Mouse (Mus musculus): Measurements from ENCODE around the gene Fxr2.

Fxr2 gene

DNA sequence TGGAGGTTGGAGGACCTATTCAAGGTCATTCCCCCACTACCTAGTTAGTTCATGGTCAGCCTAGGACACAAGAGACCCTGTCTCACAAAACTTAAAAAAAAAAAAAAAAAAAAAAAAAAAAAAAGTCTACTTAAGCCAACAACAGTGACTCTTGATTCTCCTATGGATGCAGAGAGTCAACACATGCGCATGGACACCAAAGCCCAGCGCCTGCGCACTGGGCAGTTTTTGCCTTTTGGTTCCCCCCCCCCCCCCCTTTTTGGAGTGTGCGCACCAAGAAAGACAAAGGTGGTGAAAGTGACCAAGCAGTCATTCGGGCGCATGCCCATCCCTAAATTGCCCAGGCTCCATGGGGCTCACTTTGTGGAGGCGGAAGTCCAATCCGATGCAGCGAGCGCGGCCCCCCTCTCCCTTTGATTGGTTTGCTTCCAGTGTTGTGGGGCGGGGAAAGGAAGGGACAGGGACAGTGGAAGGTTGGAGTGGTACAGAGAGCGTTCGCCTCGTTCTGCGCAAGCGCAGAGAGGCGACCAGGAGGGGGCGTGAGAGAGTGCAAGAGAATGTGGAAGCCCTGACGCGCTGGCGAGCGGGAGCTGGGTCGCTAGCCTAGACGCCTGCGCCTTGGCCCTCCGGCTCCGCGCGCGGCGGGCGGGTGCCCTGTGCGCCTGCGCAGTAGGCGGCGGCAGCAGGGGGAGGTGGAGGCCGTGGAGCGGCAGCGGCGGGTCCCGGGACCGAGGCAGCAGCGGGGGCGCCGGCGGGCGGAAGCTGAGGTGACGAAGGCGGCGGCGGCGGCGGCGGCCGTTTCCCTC is at the start of gene Fxr2:
Gene Fxr2 (plus strand): TSS at position 707 of the 806 bp plus-strand sequence.
- peak; percentile 100 for DNase-seq (ENCODE audit: low read depth, low spot score)

DNA sequence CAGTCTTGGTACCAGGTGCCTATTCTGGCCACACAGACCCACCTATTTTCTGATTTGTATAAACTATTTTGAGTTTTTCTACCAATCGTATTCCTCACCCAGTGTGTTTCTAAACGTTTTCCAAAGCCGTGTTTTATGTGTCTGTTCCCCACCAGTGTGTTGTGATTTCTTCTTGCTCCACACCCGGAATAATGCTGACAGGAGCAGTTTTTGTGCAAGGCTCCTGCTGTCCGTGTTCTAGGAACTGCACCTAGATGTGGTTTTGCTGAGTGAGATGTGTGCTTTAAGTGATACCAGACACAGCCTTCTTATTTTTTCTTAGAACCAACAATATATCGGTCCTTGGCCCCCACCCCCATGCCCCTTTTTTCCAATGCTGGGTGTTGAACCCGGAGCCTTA is 48.8 kb upstream of the Fxr2 start:
- DNase-seq (ENCODE audit: low read depth, low spot score): no peak

DNA sequence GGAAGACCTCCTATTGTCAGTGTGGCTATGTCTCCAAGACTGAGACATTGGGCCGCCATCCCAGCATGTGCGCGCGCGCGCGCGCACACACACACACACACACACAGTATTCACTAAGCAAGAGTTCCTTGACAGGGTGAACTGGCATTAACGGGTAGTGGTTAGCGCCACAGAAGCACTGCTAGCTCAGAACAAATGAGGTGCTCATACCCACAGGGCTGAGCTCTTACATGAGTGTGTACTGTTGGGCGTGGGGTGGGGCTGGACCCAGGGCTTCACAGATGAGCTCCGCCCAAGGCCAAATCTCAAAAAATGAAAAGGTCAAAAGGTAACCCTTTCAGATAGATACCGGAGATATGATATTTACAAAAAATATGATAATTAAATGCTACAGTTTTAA is 47.9 kb upstream of the Fxr2 start:
- DNase-seq (ENCODE audit: low read depth, low spot score): peak; percentile 70

DNA sequence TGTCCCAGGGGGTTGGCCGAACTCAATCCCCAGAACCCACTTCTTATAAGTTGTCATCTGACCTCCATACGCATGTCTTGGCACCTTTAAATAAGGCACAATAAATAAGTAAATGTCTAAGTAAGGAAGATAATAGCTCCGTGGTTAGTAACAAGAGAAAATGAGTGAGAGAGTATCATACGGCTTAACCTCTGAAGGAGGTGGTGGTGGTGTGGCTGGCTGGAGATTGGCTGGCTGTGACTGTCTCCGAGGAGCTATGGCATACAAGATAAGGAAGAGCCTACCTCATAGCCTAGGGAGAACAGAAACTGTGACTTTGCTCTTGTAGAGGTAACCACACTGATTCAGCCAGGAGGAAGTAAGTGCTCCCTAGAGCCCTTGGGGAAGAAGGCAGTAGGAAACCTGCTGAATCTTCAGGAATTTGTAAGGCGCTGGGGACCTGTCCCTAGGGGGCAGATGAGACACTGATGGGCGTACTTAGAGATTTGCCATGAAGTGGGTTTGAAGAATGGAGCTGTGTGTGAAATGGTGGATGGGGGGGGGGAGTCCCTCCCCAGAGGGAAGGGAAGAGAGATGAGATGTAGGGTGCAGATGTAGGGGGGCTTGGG is 47.0 kb upstream of the Fxr2 start:
- DNase-seq (ENCODE audit: low read depth, low spot score): peak; percentile 69

DNA sequence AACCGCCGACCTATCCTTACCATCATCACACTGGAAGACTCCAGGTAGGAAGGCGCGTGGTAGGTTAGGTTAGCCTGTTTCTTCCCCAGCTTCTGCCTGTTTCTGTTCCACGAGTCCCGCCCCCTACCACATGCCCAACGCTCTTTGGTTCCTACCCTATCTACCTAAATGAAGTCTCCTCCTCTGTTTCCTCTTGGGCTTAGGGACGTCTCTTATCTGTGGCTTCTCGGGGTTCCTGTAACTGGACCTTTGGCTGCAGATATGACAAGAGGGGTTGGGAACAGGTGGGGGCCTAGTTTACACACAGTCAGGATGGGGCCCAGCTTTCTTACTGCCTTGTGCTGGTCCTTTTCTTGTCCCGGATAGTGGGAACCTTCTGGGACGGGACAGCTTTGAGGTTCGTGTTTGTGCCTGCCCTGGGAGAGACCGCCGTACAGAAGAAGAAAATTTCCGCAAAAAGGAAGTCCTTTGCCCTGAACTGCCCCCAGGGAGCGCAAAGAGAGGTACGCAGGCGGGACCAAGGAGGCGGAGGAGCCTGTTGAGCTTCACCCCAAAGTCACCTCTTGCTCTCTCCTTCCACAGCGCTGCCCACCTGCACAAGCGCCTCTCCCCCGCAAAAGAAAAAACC is 43.5 kb upstream of the Fxr2 start:
- DNase-seq (ENCODE audit: low read depth, low spot score): no peak

DNA sequence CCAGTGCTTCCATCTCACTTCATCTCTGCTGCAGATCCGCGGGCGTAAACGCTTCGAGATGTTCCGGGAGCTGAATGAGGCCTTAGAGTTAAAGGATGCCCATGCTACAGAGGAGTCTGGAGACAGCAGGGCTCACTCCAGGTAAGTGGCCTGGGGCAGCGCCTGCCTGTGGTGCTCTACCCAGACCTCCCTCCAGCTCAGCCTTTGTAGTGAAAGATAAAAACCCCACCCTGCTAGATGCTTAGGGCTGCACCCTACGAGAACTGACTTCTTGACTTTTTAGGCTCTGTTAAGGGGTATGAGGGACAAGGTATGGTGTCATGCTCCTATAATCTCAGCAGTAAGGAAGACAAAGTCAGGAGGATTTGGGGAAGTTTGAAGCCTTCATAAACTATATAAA is 42.2 kb upstream of the Fxr2 start:
- no peak for DNase-seq (ENCODE audit: low read depth, low spot score)

DNA sequence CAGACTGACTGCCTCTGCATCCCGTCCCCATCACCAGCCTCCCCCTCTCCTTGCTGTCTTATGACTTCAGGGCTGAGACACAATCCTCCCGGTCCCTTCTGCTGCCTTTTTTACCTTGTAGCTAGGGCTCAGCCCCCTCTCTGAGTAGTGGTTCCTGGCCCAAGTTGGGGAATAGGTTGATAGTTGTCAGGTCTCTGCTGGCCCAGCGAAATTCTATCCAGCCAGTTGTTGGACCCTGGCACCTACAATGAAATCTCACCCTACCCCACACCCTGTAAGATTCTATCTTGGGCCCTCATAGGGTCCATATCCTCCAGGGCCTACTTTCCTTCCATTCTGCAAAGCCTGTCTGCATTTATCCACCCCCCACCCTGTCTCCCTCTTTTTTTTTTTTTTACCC is 41.4 kb upstream of the Fxr2 start:
- DNase-seq (ENCODE audit: low read depth, low spot score): no peak

DNA sequence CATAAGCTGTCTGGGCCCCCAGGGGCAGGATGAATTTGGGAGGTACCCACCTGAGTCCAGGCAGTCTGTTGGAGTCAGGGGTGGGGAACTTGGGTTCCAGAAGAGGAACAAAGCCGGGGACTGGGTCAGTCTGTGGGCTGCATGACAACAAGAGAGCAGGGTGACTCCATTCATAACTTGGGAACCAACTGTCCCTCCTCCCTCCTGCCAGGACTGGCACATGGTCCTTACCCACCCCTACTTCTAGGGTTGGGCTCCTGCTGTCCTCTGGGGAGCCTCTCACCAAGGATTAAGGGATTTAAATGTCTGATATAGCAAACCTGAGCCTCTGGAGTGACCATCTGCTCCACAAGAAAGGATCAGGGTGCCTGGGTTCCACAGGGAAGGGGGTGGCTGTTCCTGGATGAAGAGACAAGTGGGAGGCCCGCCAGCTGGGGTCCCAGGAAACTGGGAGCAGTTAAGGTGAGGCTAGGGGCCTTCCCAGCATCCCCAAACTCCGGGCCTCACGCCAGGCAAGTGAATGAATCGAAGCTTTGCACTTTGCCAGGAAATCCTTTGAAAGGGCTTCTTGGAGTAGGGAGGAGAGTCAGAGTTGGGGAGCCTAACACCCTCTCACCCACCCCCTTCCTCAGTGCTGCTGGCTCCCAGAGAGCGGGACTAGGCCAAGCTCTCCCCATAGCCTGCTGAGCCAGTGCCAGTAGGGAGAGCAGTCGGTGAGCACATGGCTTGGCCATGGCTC is 40.7 kb upstream of the Fxr2 start:
- DNase-seq (ENCODE audit: low read depth, low spot score): no peak

DNA sequence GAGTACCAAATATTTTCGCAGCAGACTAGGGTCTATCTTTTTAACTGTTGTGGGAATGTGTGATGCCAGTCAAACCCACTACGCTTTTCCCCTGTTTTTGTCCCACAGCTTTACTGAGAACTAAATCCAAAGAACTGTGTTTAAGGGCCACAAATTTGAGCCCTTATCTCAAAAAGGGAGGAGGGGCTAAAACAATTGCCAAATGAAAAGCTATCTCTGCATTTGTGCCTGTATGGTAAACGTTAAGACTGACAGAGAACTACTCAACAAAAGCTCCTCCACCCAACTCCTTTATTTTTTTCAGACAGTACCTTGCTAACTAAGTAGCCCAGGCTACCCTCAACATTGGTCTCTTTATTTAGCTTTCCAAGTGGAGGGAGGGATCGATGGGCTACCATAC is 40.0 kb upstream of the Fxr2 start:
- no peak for DNase-seq (ENCODE audit: low read depth, low spot score)

DNA sequence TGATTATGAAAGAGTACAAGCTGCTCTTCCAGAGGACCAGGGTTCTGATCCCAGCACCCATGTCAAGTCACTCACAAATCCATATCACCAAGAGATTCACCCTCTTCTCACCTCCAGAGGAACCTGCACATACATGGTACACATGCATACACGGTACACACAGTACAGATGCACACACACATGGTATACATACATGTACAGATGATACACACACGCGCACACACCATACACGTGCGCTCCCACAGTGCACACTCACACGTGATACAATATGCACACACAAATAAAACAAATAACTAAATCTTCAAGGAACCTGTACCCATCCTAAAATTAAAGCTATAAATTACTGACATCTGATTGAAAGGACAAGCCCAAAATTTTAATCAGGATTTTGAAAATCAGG is 37.9 kb upstream of the Fxr2 start:
- DNase-seq (ENCODE audit: low read depth, low spot score): no peak

DNA sequence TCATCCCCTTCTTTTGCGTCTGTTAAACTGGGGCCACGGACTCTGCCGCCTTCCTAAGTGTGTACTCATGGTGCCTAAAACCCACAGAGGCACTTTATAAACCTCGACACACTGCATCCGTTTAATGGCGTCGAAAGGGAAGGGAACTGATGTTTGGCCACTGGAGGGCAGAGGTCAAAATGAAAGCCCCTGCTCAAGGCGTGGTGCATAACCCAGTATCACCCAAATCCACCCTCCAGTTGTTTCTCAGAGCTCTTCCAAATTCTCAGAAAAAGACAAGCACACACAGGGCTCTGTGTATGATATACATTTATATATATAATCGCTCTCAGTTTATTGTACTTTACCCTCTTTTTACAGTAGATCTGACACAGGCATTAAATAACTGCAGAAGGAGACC is 33.4 kb upstream of the Fxr2 start:
- no peak for DNase-seq (ENCODE audit: low read depth, low spot score)

DNA sequence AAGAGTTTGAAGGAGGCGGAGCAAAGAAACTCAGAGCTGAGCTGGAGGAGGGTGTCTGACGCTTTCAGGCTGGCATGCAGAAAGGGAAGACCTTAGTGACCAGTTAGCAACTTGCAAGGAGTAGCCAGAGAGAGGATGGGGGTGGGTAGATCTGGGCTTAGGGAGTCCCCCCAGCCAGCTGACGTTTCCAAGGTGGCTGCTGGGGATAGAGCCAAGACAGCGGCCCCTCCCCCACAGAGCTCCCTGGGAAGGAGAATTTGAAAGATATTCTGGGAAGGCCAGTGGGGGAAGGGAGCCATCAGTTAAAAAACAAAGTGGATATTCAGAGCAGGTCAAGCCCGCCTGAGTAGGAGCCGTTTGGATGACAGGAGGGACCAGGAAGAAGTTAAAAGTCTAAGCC is 32.7 kb upstream of the Fxr2 start:
- DNase-seq (ENCODE audit: low read depth, low spot score): peak; percentile 71

DNA sequence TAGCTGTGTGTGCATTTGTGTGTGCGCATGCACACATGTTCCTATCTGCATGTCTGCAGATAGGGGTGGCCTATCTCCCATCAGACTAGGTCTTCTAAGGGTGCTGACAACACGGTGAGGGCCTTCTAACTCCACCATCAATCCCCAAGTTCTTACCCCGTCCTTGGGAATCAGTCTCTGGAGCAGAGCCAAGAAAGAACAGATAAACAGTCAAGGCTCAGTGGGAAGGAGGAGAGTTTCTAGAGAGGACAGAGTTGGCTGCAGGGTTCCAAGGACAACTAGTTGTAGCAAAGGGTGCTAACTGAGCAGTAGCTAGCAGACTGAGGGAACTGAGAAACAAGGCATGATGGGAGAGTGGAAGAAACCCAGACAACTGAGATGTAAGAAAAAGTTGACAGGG is 31.0 kb upstream of the Fxr2 start:
- DNase-seq (ENCODE audit: low read depth, low spot score): no peak

DNA sequence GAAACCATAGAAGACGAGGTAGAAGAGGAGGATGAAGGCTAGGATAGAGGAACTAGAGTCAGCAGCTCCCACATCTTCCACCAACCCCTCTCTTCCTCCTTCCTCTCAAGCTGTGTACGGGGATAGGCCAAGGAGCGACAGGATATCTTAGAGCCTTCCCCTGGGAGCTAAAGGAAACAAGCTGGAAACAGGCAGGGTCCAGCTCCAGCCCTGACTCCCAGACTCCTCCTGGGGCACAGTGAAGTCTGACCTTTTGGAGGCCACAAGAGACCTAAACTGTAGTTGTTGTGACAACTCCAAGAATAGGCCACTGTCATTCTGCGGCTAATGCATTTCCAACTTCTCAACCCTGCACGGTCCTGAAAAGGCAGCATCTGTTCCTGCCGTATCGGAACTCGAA is 29.3 kb upstream of the Fxr2 start:
- no peak for DNase-seq (ENCODE audit: low read depth, low spot score)

DNA sequence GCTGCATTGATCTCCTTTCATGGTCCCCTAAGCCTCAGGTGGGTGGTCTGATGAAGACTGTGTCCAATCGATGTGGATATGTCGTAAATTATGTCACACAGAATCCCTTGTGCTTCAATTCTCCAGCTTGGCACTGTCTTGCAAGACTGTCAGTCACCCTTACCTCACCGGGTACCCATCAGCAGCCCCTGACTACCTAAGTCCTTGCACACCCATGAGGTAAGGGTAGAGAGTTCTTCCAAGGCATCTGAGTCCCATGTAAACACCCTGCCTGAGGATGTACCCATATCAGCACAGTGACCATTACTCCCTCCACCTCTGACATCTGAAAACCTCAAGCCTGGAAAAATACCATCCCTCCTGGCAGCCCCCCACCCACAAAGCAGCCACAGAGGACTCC is 28.4 kb upstream of the Fxr2 start:
- no peak for DNase-seq (ENCODE audit: low read depth, low spot score)

DNA sequence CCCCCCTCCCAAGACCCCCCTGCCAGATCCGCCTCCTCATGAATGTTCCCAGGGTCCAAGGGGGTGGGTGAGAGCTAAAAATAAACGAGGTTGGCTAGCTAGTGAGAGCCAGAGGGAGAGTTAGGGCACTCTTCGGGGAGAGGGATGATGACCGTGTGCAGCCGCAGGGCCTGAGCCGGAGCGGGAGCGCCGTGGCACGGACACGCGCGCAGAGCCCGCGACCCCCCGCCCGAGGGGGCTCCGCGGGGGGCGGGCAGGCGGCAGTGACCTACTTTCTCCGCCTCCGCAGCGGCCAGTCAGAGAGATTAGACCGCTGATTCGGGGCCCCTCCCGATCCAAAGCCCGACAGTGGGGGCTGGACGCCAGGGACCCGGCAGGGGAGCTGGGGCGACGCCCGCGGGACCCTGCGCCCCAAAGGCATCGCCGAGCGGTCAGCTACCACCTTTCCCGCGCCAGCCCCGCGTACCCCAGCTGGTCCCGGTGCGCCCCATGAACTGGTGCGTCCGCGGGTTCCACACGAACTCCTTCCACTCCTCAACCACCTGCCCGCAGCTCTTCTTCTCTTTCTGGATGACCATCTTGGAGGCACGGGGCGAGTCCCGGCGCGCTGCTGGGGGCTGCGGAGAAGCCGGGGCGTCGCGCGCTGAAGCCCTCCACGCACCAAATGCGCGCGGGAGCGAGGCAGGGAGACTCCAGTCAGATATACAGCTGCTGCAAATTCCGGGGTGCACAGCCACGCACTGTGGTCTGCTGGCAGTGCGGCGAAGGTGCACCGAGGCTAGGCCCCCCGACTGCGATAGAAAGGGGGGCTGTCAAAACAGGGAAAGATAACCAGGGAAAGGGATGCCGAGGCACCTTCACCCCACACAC is 27.8 kb upstream of the Fxr2 start:
- peak; percentile 26 for DNase-seq (ENCODE audit: low read depth, low spot score)

DNA sequence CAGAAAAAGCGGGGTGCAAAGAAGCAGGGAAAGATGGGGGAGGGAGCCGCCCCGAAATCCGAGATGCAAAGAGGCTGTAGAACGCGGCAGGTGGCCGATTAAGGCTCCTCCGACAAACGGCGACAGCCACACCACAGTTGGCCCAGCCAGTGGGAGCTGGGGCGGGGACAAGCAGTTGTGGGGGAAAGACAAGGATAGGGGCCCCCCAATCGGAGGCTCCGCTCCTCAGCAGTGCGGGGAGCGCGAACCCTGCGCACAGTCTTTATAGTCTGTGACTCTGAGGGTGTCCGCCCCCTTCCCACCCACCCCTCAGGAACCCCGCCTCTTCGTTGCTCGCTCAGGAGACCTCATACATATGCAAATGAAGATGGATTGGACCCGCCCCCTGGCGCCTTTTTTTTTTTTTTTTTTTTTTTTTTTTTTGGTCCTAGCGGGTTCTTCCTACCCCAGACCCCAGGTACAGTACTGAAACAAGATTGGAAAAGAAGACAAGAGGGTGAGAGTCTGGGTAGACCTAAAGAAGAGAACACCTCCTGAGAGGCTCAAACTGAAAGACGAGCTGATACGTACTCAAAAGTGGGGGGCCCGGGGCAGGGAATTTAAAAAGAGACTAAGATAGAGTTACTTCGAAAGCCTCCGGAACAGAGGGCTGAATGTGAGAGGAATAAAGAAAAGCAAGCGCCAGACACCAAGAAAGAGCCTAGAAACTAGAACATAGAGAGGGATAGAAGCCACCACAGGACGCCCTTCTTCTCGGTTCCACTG is 26.9 kb upstream of the Fxr2 start, which contains the start of gene Atp1b2:
Gene Atp1b2 (minus strand): TSS at position 217 of the 765 bp plus-strand sequence.
- peak; percentile 92 for DNase-seq (ENCODE audit: low read depth, low spot score)

DNA sequence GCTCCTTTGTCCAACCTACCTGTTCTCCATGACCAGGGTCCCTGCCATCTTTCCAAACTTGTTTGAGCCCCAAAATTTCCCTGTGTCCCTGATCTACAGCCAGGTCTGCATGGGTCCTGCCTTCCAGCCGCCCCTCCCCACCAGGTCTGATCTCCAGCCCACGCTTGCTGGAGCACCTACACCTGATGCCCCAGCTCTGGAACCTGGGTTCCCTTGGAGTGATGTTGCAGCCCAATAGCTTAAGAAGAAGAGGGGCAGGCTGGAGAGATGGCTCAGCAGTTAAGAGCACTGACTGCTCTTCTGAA is 26.3 kb upstream of the Fxr2 start:
- DNase-seq (ENCODE audit: low read depth, low spot score): no peak

DNA sequence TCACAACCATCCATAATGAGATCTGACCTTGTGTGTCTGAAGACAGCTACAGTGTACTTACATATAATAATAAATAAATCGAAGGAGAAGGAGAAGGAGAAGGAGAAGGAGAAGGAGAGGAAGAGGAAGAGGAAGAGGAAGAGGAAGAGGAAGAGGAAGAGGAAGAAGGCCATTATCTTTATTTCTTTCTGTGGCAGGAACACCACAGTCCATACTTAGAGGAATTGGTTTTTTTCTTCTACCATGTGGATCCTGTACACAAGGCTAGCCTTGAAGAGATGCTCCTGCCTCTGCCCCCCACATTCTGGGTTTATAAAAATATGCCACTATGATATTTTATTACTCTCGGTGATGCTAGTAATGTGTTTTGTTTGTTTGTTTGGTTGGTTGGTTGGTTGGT is 26.0 kb upstream of the Fxr2 start:
- no peak for DNase-seq (ENCODE audit: low read depth, low spot score)

DNA sequence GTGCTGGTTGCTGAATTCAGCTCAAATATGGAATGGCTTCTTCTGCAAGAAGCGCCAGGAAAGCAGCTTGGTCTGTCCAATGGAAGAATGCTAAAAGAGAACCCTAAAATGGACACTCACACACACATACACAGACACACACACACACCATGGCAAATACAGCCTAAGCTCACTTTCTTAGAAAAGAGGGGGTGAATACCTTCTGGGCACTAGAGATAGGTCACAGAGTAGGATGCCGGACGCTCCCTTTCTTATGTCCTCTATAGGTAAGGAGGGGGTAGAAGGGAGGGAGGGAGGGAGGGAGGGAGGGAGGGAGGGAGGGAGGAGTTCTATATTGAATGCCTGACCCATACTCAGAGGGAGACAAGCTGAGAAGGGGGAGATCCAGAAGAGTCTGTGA is 24.3 kb upstream of the Fxr2 start:
- no peak for DNase-seq (ENCODE audit: low read depth, low spot score)

DNA sequence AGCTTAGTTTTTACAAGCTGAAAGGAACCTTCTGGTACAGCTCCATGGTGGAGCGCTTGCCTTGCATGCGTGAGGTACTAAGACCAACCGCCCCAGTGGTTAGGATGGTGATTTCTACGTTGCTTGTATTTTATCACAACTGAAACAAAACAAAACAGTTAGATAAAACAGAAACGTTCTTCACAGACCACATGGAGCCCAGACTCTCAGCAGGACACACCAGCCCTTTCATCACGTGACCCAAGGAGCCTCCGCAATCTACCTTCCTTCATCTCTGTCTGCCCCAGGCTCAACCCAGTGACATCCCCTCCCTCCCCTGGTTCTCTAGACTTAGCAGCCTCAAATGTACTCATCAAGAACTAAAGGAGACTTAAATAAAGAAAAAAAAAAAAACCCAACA is 23.4 kb upstream of the Fxr2 start:
- no peak for DNase-seq (ENCODE audit: low read depth, low spot score)
